Mouse (Mus musculus) embryo, embryonic 9.5 days (tissue): ENCODE measurements around the gene Zdhhc21.

ENCODE experiments used
- DNase-seq: peaks from one replicate; pipeline ENCODE4 v3.0.0-alpha.2; 2017; ENCODE audit errors: extremely low spot score

Zdhhc21 gene

GRCm38 (mm10) chr4:82765513-82766216 lies 94.1 kb downstream of the Zdhhc21 start:
- no peak for DNase-seq

- DNase-seq: no peak
Measured at GRCm38 (mm10) chr4:82763586-82763985, 96.2 kb downstream of the Zdhhc21 start.

GRCm38 (mm10) chr4:82762430-82763119 lies 97.2 kb downstream of the Zdhhc21 start:
- peak; percentile 49 for DNase-seq

DNA sequence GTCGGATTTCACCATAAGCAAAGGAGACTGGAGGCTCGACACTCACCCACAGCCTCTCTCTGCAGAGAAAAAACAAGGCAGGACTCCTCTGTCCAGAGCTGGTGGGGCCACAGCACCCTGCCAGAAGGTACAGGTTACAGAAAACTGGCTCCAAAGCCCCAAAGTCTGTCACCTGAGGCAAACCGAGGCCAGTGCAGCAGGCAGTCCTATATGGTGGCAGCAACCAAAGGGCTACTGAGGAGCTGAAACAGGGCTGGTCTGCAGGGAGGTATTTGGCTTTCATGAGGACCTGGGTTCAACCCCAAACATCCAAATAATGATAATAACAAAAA lies 103.5 kb downstream of the Zdhhc21 start:
- DNase-seq: no peak

GRCm38 (mm10) chr4:82755616-82756294 lies 104.0 kb downstream of the Zdhhc21 start:
- peak; percentile 48 for DNase-seq
